Mouse (Mus musculus) adrenal gland, adult 18-20 months (tissue): ENCODE measurements around the gene Casq1. TPM values are rescaled to one million over a fixed set of nuclear protein-coding genes. Genes with fewer than 3 reads are reported as not detected.
A peak's percentile ranks its signal among the peaks of the same experiment; 100 is the strongest.
"Not testable (repeated sequence)": the region's sequence is repeated elsewhere in the genome, so short reads cannot be mapped to it uniquely, and the experiment has no call there.

Experiments
- DNase-seq, 2 experiments: peaks; one replicate each; pipeline ENCODE4 v3.0.0; 2021 to 2022; ENCODE audit warnings: low spot score in 2 of 2
- long read RNA-seq, 2 experiments: library from polyadenylated mRNA; stranded (forward); transcript quantifications; one replicate each; pipeline ENCODE4 v2.0.0; 2021
- total RNA-seq, 2 experiments: library from RNA; stranded (reverse); gene quantifications; 1 replicate in 1 of 2; 2 replicates in 1 of 2; pipeline ENCODE4 v1.2.3; 2021

Casq1 gene
- 1 to 10 TPM in 1 of 2 experiments, under 1 TPM in 1; 0.66 to 1.9 TPM for total RNA-seq
- long read RNA-seq, experiment 1, partial matches to known transcripts: 0 of 1 reads
- long read RNA-seq, experiment 1, other reads (novel, unspliced or antisense): 0 of 1 reads
- long read RNA-seq, experiment 2, transcript Casq1-201 (11 exons, 1,847 nt): major isoform, 14 of 14 reads
- long read RNA-seq, experiment 2, partial matches to known transcripts: 0 of 14 reads
- long read RNA-seq, experiment 2, other reads (novel, unspliced or antisense): 0 of 14 reads

- DNase-seq: no peak
Measured at GRCm38 (mm10) chr1:172219451-172220406, at the start of gene Casq1. Gene Casq1, minus strand, starts transcription at chr1:172219868.

- DNase-seq: no peak
Measured at GRCm38 (mm10) chr1:172261477-172262078, 41.9 kb upstream of the Casq1 start, which contains the start of gene Igsf8. Gene Igsf8, plus strand, starts transcription at chr1:172261641.

DNA sequence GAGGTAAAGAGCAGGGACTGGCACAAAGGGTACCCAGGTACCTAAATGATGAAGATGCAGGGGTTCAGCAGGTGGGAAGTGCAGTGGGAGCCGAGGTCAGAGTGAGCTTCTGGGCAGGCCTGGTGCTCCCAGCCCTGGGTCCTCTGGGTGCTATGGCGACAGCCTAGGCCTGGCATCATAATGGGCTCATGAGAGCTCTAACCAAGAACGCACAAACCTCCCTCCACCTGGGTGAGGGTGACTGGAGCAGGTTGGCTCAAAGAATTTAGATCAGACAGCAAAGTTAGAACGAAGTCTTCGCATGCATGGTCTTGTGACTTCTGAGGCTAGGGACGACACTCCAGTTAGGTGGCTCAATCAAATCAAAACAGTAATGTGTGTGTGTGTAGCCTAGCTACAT is 38.6 kb upstream of the Casq1 start, which contains the start of gene Atp1a4:
Gene Atp1a4 (minus strand): TSS at position 101 of the 400 bp plus-strand sequence.
- DNase-seq: no peak

- no peak for DNase-seq
Measured at GRCm38 (mm10) chr1:172247679-172248078, 28.0 kb upstream of the Casq1 start.

DNA sequence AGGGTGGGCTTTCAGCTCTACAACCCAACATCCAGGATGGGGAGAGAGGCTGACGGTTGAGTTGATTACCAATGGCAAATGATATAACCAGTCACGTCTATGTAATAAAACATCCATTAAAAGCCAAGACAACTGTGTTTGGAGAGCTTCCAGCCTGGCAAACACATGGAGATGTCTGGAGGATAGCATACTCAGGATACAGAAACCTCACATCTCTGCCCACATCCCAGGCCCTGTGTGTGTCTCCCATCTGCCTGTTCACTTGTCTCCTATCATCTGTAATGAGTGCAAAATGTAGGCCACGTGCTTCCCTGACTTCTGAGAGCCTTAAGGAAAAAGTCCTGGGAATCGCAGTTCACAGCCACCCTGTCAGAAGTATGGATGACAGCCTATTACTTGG is 27.5 kb upstream of the Casq1 start:
- no peak for DNase-seq

DNA sequence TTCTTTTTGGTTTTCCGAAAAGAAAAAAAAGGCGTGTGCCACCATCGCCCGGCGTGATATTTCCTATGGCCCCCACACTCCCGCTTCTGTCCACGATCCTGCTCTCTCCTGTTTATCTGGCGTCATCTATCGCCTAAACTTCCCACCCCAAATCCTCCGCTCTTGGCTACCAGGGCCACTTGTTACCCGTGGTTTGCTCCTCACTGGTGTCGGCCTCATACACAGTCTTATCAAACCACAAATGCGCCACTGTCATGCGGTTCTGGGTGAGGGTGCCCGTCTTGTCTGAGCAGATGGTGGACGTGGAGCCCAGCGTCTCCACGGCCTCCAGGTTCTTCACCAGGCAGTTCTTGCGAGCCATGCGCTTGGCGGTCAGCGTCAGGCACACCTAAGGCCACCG is 25.0 kb upstream of the Casq1 start:
- not testable (repeated sequence) for DNase-seq

- no peak for DNase-seq
Measured at GRCm38 (mm10) chr1:172243547-172244205, 24.0 kb upstream of the Casq1 start.

GRCm38 (mm10) chr1:172242401-172242800 is 22.7 kb upstream of the Casq1 start:
- DNase-seq: no peak

DNA sequence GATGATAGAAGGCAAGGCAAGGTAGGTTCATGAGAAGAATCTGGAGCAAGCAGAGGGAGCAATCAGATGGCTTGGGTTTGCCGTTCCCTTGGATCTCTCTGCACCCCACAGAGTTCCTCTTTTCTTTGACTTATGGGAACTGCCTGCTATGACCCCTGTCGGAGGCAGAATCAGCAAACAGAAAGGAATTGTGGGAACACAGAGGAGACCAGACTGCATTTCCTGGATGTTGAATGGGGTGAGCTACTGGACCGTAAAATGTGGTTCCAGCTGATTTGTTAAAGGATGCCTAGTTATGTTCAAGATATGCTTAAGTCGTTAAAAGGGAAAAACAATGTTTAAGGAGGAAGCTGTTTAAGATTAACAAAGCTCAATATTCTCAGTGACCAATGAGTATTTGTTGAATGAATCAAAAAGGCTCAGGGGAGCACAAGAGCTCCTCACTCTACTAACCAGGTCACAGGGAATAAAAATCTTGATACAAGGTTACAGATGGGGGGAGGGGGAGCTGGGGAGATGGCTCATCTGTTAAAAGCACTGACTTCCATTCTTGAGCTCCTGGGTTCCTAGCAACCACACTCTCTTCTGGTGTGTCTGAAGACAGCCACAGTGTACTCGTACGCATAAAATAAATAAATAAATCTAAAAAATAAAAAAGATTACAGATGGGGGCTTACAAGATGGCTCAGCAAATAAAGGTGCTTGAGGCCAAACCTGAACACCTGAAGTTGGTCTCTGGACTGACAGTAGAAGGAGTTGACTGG is 21.5 kb upstream of the Casq1 start:
- DNase-seq: no peak

GRCm38 (mm10) chr1:172229215-172229614 is 9.5 kb upstream of the Casq1 start:
- no peak for DNase-seq

- no peak for DNase-seq
Measured at GRCm38 (mm10) chr1:172228209-172228608, 8.5 kb upstream of the Casq1 start.

- no peak for DNase-seq
Measured at GRCm38 (mm10) chr1:172221297-172222063, 1.8 kb upstream of the Casq1 start.

- DNase-seq: peak in 1 of 2 experiments; percentile 36
Measured at GRCm38 (mm10) chr1:172220414-172220813, 746 bp upstream of the Casq1 start.

DNA sequence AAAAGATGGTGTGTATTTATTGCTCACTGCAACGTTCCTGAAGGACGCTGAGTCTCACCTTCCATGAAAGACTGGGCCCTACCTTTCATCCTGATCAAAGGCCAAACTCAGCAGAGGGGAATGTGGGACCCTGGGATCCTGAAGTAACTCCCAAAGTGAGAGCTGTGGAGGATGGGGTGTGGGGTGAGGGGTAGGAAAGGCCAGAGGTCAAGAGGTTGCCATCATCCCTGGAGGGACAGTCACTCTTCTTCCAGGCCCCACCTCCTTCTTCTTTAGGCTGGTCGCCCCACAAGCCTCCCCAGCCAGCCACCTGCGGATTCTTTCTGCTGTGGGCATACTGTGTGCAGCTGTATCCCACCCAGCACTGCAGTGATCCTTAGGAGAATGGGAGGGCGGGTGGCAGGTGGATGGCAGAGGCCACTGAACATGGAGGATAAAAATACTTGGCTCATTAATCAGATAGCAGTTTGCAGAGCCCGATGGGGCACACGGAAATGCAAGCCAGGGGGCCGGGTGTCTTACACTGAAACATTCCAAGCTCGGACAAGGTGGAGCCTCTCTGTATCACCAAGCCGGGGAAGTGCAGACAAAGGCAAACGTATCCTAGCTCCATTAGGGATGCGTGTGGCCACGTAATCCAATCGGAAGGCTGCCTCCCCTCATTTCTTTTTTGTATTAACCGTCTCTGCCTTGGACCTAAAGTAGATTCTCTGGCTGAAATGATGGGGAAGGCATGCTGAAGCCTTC is 1.3 kb downstream of the Casq1 start:
- DNase-seq: no peak

DNA sequence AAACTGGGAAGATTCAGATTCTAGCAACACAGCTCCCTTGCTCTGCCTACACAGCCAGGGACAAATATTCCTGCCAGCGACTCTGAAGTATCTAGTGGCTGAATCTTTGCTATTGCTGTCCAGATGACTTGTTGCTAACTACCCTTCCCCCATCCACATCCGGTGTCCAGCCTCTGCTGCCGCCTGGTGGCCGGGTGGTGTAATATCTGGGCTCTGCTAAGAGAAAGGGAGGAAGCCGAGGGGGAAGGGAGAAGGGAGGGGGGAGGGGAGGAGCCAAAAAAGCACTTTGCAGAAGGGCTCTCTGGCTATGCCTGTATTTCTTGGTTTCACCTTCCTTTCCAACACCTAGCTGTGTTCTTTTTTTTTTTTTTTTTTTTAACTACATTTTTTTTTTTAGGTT is 2.5 kb downstream of the Casq1 start:
- DNase-seq: peak; percentile 94 to 97

GRCm38 (mm10) chr1:172214748-172215147 is 4.9 kb downstream of the Casq1 start:
- DNase-seq: no peak

- no peak for DNase-seq
Measured at GRCm38 (mm10) chr1:172213771-172214170, 5.9 kb downstream of the Casq1 start.

DNA sequence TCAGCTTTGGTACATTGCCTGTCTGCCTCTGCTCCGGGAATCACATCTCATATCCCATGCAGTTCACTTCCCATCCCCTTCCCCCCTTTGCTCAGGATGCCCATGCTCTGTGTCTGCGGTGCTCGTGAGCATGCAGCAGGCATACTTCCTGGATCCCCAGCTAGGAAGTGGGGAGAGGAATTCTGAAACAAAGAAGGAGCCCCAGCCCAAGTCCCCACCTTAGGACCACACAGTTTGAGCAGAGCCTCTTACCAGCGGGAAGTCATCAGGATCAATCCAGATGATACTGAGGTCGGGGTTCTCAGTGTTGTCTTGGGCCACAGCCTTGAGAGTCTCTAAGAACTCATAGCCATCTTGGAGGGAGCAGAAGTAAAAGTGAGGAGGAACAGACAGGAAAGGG is 6.9 kb downstream of the Casq1 start:
- DNase-seq: no peak

DNA sequence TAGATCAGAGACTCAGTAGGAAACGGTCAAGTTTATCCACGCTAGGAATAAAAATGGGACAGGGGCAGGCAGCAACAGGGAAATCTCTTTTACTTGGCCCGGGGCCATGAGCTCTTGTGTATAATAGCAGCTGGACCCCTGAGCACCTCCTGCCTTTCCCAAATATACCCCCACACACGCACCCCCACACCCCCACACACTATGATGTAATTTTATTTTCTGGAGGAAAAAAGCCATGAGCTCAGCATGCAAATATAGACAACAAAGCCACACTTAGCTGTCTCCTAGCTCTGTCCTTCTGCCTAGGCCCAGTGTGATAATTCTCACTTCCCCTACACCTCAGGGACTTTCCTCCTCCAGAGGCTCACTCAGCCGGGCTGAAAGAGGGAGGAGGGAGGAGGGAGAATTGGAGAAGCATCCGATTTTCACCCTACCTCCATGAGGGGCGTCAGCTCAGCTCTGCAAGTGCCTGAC is 12.5 kb downstream of the Casq1 start:
- DNase-seq: no peak
